Mouse (Mus musculus) bone marrow, adult 2 months (tissue): ENCODE data around the gene Gpat3.

Experiments used
- CTCF ChIP-seq: fragments of 200-500 bp; IDR thresholded peaks from 2 replicates; pipeline ENCODE4 v1.5.1; 2011; ENCODE audit warnings: low read length, control low read depth; ENCODE audit not compliant: control insufficient read depth, insufficient read depth
- POLR2A ChIP-seq: fragments of 200-500 bp; IDR thresholded peaks from 2 replicates; pipeline ENCODE4 v1.6.1; 2011; ENCODE audit warnings: low read depth, mild to moderate bottlenecking, control low read depth, low read length, borderline replicate concordance; ENCODE audit not compliant: control insufficient read depth

DNA sequence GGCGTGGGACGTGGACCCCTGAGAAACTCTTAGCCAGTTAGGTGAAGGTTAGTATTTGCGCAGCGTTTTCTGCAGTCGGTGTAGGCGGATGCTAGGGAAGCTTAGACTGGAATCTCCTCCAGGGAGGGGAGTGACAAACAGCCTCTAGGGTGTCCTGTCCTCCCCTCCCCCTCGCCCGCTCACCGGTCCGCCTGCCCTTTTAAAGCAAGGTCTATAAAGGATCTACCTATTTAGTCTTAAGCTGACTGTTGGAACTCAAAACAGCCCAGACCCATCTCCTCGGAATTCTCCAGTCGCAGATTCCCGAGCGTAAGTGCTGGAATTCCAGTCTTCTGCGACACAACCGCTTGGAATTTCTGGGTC lies at the start of gene Gpat3:
- no peak for TF ChIP-seq POLR2A
- TF ChIP-seq CTCF: no peak
